Mouse (Mus musculus) cortical plate, adult 2 months (tissue): Measurements from ENCODE around the gene Alkbh3.

Experiments used
- CTCF ChIP-seq: fragments of 200-500 bp; IDR thresholded peaks from 2 replicates; pipeline ENCODE4 v1.5.1; 2011; ENCODE audit warnings: mild to moderate bottlenecking, control low read depth, low read length; ENCODE audit not compliant: insufficient read depth; ENCODE audit errors: extremely low read depth
- POLR2A ChIP-seq: fragments of 200-500 bp; IDR thresholded peaks from 2 replicates; pipeline ENCODE4 v1.6.1; 2011; ENCODE audit warnings: mild to moderate bottlenecking, low read length, control low read depth; ENCODE audit not compliant: insufficient read depth; ENCODE audit errors: extremely low read depth

DNA sequence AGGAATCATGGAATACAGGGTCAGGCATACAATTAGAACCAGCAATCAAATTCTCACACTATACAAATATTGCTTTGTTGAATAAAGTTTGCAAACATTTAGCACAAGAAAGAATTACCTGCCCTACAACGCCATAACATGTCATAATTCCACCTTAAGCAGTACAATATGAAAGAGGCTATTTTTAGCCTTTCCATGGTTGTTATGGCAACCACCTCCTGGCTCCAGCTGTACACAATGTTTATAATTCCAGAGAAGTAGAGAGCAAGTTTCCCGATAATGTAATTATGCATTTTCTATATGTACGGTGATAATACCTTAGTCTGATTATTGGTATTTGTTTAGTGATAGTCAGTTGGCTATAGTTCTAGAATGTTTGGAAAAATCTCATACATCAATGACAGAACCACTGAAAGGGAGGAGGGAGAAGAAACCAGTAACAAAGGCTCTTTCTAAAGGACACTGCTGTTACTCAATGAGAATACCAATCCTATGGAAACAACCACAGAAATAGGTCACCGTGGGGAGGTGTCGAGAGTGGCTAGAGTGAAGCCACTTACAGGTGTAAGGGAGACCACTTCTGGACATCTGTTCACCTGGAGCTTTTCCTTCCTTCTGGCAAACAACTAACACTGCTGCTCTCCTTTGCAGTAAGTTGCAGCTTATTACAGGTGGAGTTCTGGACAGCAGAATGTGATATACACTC is 39.0 kb upstream of the Alkbh3 start:
- TF ChIP-seq POLR2A, result no peak
- no peak for TF ChIP-seq CTCF
